Mouse (Mus musculus) CH12F3 (cell line): ENCODE results near the gene Olfr715b.
"Not testable (repeated sequence)": the region's sequence is repeated elsewhere in the genome, so short reads cannot be mapped to it uniquely, and the experiment has no call there.

Experiments used
- in situ Hi-C: fragments of 300-500 bp; cut with MboI; formaldehyde crosslinking; loops from 2 replicates; pipeline ENCODE4 v1.14.3; 2020; ENCODE audit warnings: low sequenced_read_pairs

Gene Olfr715b

GRCm38 (mm10) chr7:107110269-107110668 is at the start of gene Olfr715b:
TSS of gene Olfr715b (minus strand) at chr7:107110369.
- in situ Hi-C loops = not testable (repeated sequence)

GRCm38 (mm10) chr7:107138027-107138426 is 27.9 kb upstream of the Olfr715b start, which contains the start of gene Olfr716:
TSS of gene Olfr716 (plus strand) at chr7:107138327.
- in situ Hi-C loops = not testable (repeated sequence)

GRCm38 (mm10) chr7:107130983-107131382 is 20.8 kb upstream of the Olfr715b start, which contains the start of gene Olfr715:
TSS of gene Olfr715 (minus strand) at chr7:107131083.
- in situ Hi-C loops = not testable (repeated sequence)

- in situ Hi-C loops = no loop called here
Measured at GRCm38 (mm10) chr7:107092920-107093319, 17.2 kb downstream of the Olfr715b start, which contains the start of gene Olfr17. TSS of gene Olfr17 (plus strand) at chr7:107093220.

- in situ Hi-C loops = no loop called here
Measured at GRCm38 (mm10) chr7:107070681-107071080, 39.5 kb downstream of the Olfr715b start, which contains the start of gene Olfr714. TSS of gene Olfr714 (plus strand) at chr7:107070981.
